Comparison of ENCODE assay signal across 12 mouse cellular contexts in the genomic region with DNA sequence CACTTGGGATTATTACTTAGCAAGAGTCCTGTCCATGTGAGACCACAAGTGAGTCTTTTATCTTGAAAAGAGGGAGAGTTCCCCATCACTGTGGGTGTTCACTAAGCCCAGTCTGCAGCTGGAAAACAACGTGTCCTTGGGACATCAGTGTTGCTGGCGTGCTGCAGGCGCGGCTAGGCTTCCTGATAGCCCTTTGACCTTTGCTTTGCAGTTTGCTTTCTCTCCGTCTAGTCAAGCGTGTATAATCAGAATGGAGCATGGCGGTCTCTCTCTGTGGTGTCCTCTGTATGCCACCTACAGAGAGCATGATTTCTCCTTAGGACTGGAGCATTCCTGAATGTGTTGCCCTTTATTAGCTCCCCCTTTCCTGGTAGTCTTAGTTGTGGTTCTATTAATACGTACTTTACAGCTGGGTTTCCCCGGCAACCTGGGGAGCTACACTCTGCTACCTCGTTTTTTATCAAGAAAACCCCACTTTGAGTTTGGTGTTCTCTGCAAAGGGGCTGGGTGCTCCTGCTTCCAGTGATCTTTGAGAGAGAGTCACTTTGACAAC. TPM values are rescaled to one million over a fixed set of nuclear protein-coding genes. Genes with fewer than 3 reads are reported as not detected.
A peak's percentile ranks its signal among the peaks of the same experiment; 100 is the strongest.
DNase-seq lines count a peak whose midpoint lies in the region; ATAC-seq and TF ChIP-seq lines count a peak whose summit lies in the region.
"Had no signal": no experiment of that assay in that cellular context is flagged by ENCODE, and none has a peak within 500 bp of the region (broad histone marks: within the 10 kb centered on the region; RNA-seq: fewer than 3 reads in every experiment).

No protein-coding gene starts in this region.

- H3K4me1 ChIP-seq in heart, embryonic 11.5 days (ENCODE audit: control insufficient read depth, insufficient read depth, low read length), result peaks cover 7% of the 10 kb centered on the region
- H3K4me1 ChIP-seq in intestine, embryonic 15.5 days (replicated peaks), result no peaks in the 10 kb centered on the region
- H3K4me1 ChIP-seq in midbrain, embryonic 13.5 days (replicated peaks), result peaks cover 8% of the 10 kb centered on the region; the same call in 1 of the 2 replicates
- H3K4me1 ChIP-seq in embryonic facial prominence, embryonic 10.5 days, result 0 out of 2 replicates have a peak, but pooled peaks cover 7% of the 10 kb centered on the region
- H3K4me1 ChIP-seq: lung, embryonic 15.5 days had no signal

- no peak for TF ChIP-seq CTCF in brain, embryonic 14.5 days (IDR thresholded peaks at IDR 0.05; ENCODE audit: borderline replicate concordance, extremely low read depth, insufficient read depth, insufficient read length)

- H3K9me3 ChIP-seq in heart, embryonic 11.5 days (replicated peaks; ENCODE audit: control insufficient read depth, low read length), result peaks cover 3% of the 10 kb centered on the region; the same call in 1 of the 2 replicates
- no peaks in the 10 kb centered on the region for H3K9me3 ChIP-seq in intestine, embryonic 15.5 days
- H3K9me3 ChIP-seq in midbrain, embryonic 13.5 days, result peaks cover 4% of the 10 kb centered on the region; the same call in 1 of the 2 replicates
- H3K9me3 ChIP-seq in embryonic facial prominence, embryonic 10.5 days, result peaks cover 4% of the 10 kb centered on the region; the same call in 1 of the 2 replicates
- H3K9me3 ChIP-seq: lung, embryonic 15.5 days had no signal

- no peak for TF ChIP-seq POLR2A in brain, embryonic 14.5 days (IDR thresholded peaks at IDR 0.05; ENCODE audit: borderline replicate concordance, extremely low read depth, insufficient read depth, insufficient read length, poor library complexity, severe bottlenecking)

- WGBS in heart, embryonic 11.5 days (ENCODE audit: insufficient replicate concordance), result 26% methylated on average over 10 of the region's 10 CpGs
- WGBS in intestine, embryonic 15.5 days, result 45% methylated on average over 10 of the region's 10 CpGs
- 11% methylated on average over 10 of the region's 10 CpGs for WGBS in midbrain, embryonic 13.5 days
- 31% methylated on average over 10 of the region's 10 CpGs for WGBS in embryonic facial prominence, embryonic 10.5 days

- H3K27me3 ChIP-seq in heart, embryonic 11.5 days (ENCODE audit: control insufficient read depth, insufficient read depth, low read length), result no peaks in the 10 kb centered on the region
- H3K27me3 ChIP-seq in intestine, embryonic 15.5 days (replicated peaks), result no peaks in the 10 kb centered on the region
- H3K27me3 ChIP-seq in midbrain, embryonic 13.5 days, result no peaks in the 10 kb centered on the region
- no peaks in the 10 kb centered on the region for H3K27me3 ChIP-seq in embryonic facial prominence, embryonic 10.5 days (replicated peaks; ENCODE audit: low read depth, poor library complexity, severe bottlenecking)
- H3K27me3 ChIP-seq: lung, embryonic 15.5 days had no signal

- H3K9ac ChIP-seq in heart, embryonic 11.5 days (ENCODE audit: low read depth, low read length), result 0 out of 2 replicates have a peak overlapping the region, but pooled peaks have one; percentile 5
- no peak overlapping the region for H3K9ac ChIP-seq in intestine, embryonic 15.5 days
- H3K9ac ChIP-seq in midbrain, embryonic 13.5 days (replicated peaks), result no peak overlapping the region
- H3K9ac ChIP-seq: lung, embryonic 15.5 days had no signal

- no peaks in the 10 kb centered on the region for H3K36me3 ChIP-seq in heart, embryonic 11.5 days (ENCODE audit: control insufficient read depth, insufficient read depth, low read length)
- no peaks in the 10 kb centered on the region for H3K36me3 ChIP-seq in intestine, embryonic 15.5 days
- no peaks in the 10 kb centered on the region for H3K36me3 ChIP-seq in midbrain, embryonic 13.5 days
- no peaks in the 10 kb centered on the region for H3K36me3 ChIP-seq in embryonic facial prominence, embryonic 10.5 days (replicated peaks)
- H3K36me3 ChIP-seq: lung, embryonic 15.5 days had no signal

- ATAC-seq in heart, embryonic 11.5 days (replicated peaks; ENCODE audit: insufficient number of reproducible peaks, low FRiP score, low TSS enrichment), result no peak
- ATAC-seq in intestine, embryonic 15.5 days, result peak; percentile 75
- 0 out of 2 replicates have a peak, but pooled peaks have one; percentile 48 for ATAC-seq in midbrain, embryonic 13.5 days
- ATAC-seq: activated CD4-positive, CD25-positive, alpha-beta regulatory T cell, adult 4 months had no signal

- no peak overlapping the region for H3K27ac ChIP-seq in heart, embryonic 11.5 days (ENCODE audit: low read depth, low read length)
- H3K27ac ChIP-seq in intestine, embryonic 15.5 days, result no peak overlapping the region
- no peak overlapping the region for H3K27ac ChIP-seq in midbrain, embryonic 13.5 days
- H3K27ac ChIP-seq in embryonic facial prominence, embryonic 10.5 days (replicated peaks), result no peak overlapping the region
- H3K27ac ChIP-seq: lung, embryonic 15.5 days had no signal

- H3K4me3 ChIP-seq in heart, embryonic 11.5 days (ENCODE audit: low read depth, low read length), result no peak overlapping the region
- no peak overlapping the region for H3K4me3 ChIP-seq in intestine, embryonic 15.5 days (replicated peaks)
- H3K4me3 ChIP-seq in midbrain, embryonic 13.5 days (replicated peaks), result no peak overlapping the region
- H3K4me3 ChIP-seq in embryonic facial prominence, embryonic 10.5 days, result no peak overlapping the region
- H3K4me3 ChIP-seq: lung, embryonic 15.5 days had no signal

- DNase-seq in heart, adult 18-20 months, result no peak
- DNase-seq in brain, embryonic 14.5 days (ENCODE audit: low read depth), result peak; percentile 15
- DNase-seq in spleen, postnatal 36 days (ENCODE audit: low spot score in 2 of 2), result no peak
- DNase-seq in embryonic facial prominence, embryonic 10.5 days (ENCODE audit: low spot score), result no peak
- no peak for DNase-seq in cerebellum, adult 18-20 months
- DNase-seq: spleen, adult 18-20 months; thymus, postnatal 14 days had no signal

- H3K4me2 ChIP-seq in heart, embryonic 11.5 days, result peak overlapping the region; percentile 25
- peak overlapping the region; percentile 26; the same call in 1 of the 2 replicates for H3K4me2 ChIP-seq in intestine, embryonic 15.5 days (replicated peaks)
- peak overlapping the region; percentile 16; the same call in 1 of the 2 replicates for H3K4me2 ChIP-seq in midbrain, embryonic 13.5 days (replicated peaks)
- H3K4me2 ChIP-seq: lung, embryonic 15.5 days had no signal

RNA-seq across cellular contexts. Expression of gene Papss2, which starts 52.5 kb away (rescaled TPM):
- polyA plus RNA-seq in heart, embryonic 11.5 days (2014; fragmentation: Nextera tagmentation; extraction: Ambion mirVana), result 28.1 and 33.6 TPM in 2 replicates
- total RNA-seq in heart, adult 18-20 months (2021), result 10 to 100 TPM; 13.1 to 15.2 TPM
- 0.59 and 1.5 TPM in 2 replicates for polyA plus RNA-seq in brain, embryonic 14.5 days (2012; rRNA removed)
- 7.7 and 8.4 TPM in 2 replicates for polyA plus RNA-seq in intestine, embryonic 15.5 days (2015; fragmentation: Nextera tagmentation; extraction: Ambion mirVana)
- 0.39 and 0.41 TPM in 2 replicates for polyA plus RNA-seq in midbrain, embryonic 13.5 days (2015; fragmentation: Nextera tagmentation; extraction: Ambion mirVana)
- 1.6 and 3.1 TPM in 2 replicates for polyA plus RNA-seq in embryonic facial prominence, embryonic 10.5 days (2016; fragmentation: Nextera tagmentation; extraction: Ambion mirVana)
